Comparison of ENCODE assay signal across 33 mouse cellular contexts in the genomic region with DNA sequence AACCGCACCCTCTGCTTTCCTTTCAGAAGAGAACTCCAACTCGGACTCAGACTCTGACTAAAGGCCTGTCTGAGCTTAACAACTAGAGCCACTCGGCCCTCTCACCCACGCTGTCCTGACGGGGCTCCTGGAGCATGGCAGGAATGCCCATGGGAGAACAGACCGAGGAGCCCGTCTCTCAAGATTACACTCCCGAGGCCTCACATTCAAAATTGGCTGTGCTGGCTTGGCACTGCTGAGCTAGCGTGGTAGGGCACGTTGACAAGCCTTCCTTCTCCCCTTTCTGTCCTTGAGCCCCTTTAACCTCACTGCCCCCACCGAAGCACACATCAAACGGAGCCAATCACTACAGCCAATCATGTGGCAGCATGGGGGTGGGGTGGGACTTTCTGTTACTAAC. TPM values are rescaled to one million over a fixed set of nuclear protein-coding genes. Genes with fewer than 3 reads are reported as not detected.
DNase-seq lines count a peak whose midpoint lies in the region; ATAC-seq and TF ChIP-seq lines count a peak whose summit lies in the region.
"Had no signal": no experiment of that assay in that cellular context is flagged by ENCODE, and none has a peak within 500 bp of the region (broad histone marks: within the 10 kb centered on the region; RNA-seq: fewer than 3 reads in every experiment).

No protein-coding gene starts in this region.

- no peaks in the 10 kb centered on the region for H3K9me3 ChIP-seq in heart, embryonic 12.5 days (replicated peaks)
- no peaks in the 10 kb centered on the region for H3K9me3 ChIP-seq in hindbrain, embryonic 10.5 days
- no peaks in the 10 kb centered on the region for H3K9me3 ChIP-seq in hindbrain, postnatal 0 days (ENCODE audit: low read length)
- no peaks in the 10 kb centered on the region for H3K9me3 ChIP-seq in limb, embryonic 10.5 days (replicated peaks)
- H3K9me3 ChIP-seq: embryonic facial prominence, embryonic 12.5 days; liver, embryonic 13.5 days; midbrain, embryonic 12.5 days had no signal

- no peak for DNase-seq in heart, postnatal 25 days (ENCODE audit: low spot score)
- no peak for DNase-seq in hindbrain, embryonic 10.5 days (ENCODE audit: low spot score)
- no peak for DNase-seq in hindbrain, postnatal 0 days (ENCODE audit: low spot score)
- DNase-seq in adrenal gland, postnatal 25 days: peak; percentile 25
- no peak for DNase-seq in limb, embryonic 10.5 days (ENCODE audit: low spot score)
- DNase-seq in thymus, postnatal 0 days (ENCODE audit: low spot score): no peak
- DNase-seq: cerebellum, adult 2 months; cerebellum, postnatal 25 days; forebrain, postnatal 0 days; gastrocnemius, postnatal 14 days; kidney, adult 9 months; kidney, postnatal 14 days; liver, embryonic 13.5 days; lung, adult 2 months; lung, postnatal 14 days had no signal

- ATAC-seq in heart, embryonic 12.5 days (ENCODE audit: insufficient number of reproducible peaks, low FRiP score): no peak
- no peak for ATAC-seq in hindbrain, postnatal 0 days
- ATAC-seq: forebrain, postnatal 0 days had no signal

- peaks cover 41% of the 10 kb centered on the region for H3K36me3 ChIP-seq in heart, embryonic 12.5 days
- H3K36me3 ChIP-seq in hindbrain, embryonic 10.5 days: peaks cover 43% of the 10 kb centered on the region
- no peaks in the 10 kb centered on the region; the same call in 1 of the 2 replicates for H3K36me3 ChIP-seq in hindbrain, postnatal 0 days (ENCODE audit: insufficient read depth, low read length)
- H3K36me3 ChIP-seq in limb, embryonic 10.5 days: peaks cover 46% of the 10 kb centered on the region
- H3K36me3 ChIP-seq: midbrain, embryonic 12.5 days had no signal

- no peak overlapping the region for H3K27ac ChIP-seq in heart, embryonic 12.5 days (ENCODE audit: poor library complexity, severe bottlenecking)
- H3K27ac ChIP-seq in hindbrain, embryonic 10.5 days: peak overlapping the region; percentile 12; the same call in 1 of the 2 replicates
- H3K27ac ChIP-seq in hindbrain, postnatal 0 days: no peak overlapping the region
- peak overlapping the region; percentile 30; the same call in 1 of the 2 replicates for H3K27ac ChIP-seq in limb, embryonic 10.5 days
- H3K27ac ChIP-seq: embryonic facial prominence, embryonic 12.5 days; hindbrain, embryonic 14.5 days; liver, embryonic 13.5 days; midbrain, embryonic 12.5 days had no signal

- peaks cover 31% of the 10 kb centered on the region for H3K4me1 ChIP-seq in heart, embryonic 12.5 days (replicated peaks)
- H3K4me1 ChIP-seq in hindbrain, embryonic 10.5 days (replicated peaks): peaks cover 18% of the 10 kb centered on the region
- no peaks in the 10 kb centered on the region for H3K4me1 ChIP-seq in hindbrain, postnatal 0 days (ENCODE audit: insufficient read depth, low read length)
- peaks cover 15% of the 10 kb centered on the region for H3K4me1 ChIP-seq in limb, embryonic 10.5 days

- peak overlapping the region; percentile 29; the same call in 1 of the 2 replicates for H3K9ac ChIP-seq in heart, embryonic 12.5 days
- no peak overlapping the region for H3K9ac ChIP-seq in hindbrain, postnatal 0 days (replicated peaks; ENCODE audit: low read length)
- H3K9ac ChIP-seq: embryonic facial prominence, embryonic 12.5 days; forebrain, postnatal 0 days; hindbrain, embryonic 14.5 days; liver, embryonic 13.5 days; midbrain, embryonic 12.5 days had no signal

- no peak for TF ChIP-seq CTCF in hindbrain, postnatal 0 days (IDR thresholded peaks at IDR 0.05; ENCODE audit: low read depth)

- intact Hi-C loops in heart, postnatal 25 days (cut with DNase I): loop anchor here (5.0 to 10.0 kb wide), 2 partner anchors 46 to 202 kb away; no protein-coding TSS in a partner anchor

- 32% methylated on average over 12 of the region's 12 CpGs for WGBS in heart, embryonic 12.5 days
- 58% methylated on average over 12 of the region's 12 CpGs for WGBS in hindbrain, embryonic 10.5 days
- WGBS in hindbrain, postnatal 0 days: 48% methylated on average over 12 of the region's 12 CpGs
- 57% methylated on average over 12 of the region's 12 CpGs for WGBS in limb, embryonic 10.5 days

- H3K4me2 ChIP-seq in heart, embryonic 12.5 days: no peak overlapping the region
- no peak overlapping the region for H3K4me2 ChIP-seq in hindbrain, postnatal 0 days (ENCODE audit: low read depth, low read length)
- H3K4me2 ChIP-seq: embryonic facial prominence, embryonic 12.5 days; hindbrain, embryonic 14.5 days; liver, embryonic 13.5 days; midbrain, embryonic 12.5 days had no signal

- no peaks in the 10 kb centered on the region for H3K27me3 ChIP-seq in heart, embryonic 12.5 days (replicated peaks)
- no peaks in the 10 kb centered on the region for H3K27me3 ChIP-seq in hindbrain, embryonic 10.5 days (ENCODE audit: insufficient read depth, poor library complexity, severe bottlenecking)
- no peaks in the 10 kb centered on the region for H3K27me3 ChIP-seq in hindbrain, postnatal 0 days (ENCODE audit: insufficient read depth, low read length)
- H3K27me3 ChIP-seq in limb, embryonic 10.5 days (ENCODE audit: low read depth, poor library complexity, severe bottlenecking): no peaks in the 10 kb centered on the region
- H3K27me3 ChIP-seq: embryonic facial prominence, embryonic 12.5 days; midbrain, embryonic 12.5 days had no signal

- H3K4me3 ChIP-seq in heart, embryonic 12.5 days: no peak overlapping the region
- H3K4me3 ChIP-seq in hindbrain, embryonic 10.5 days: no peak overlapping the region
- H3K4me3 ChIP-seq in hindbrain, postnatal 0 days (ENCODE audit: low read length): no peak overlapping the region
- no peak overlapping the region for H3K4me3 ChIP-seq in limb, embryonic 10.5 days
- H3K4me3 ChIP-seq: embryonic facial prominence, embryonic 12.5 days; liver, embryonic 13.5 days; midbrain, embryonic 12.5 days had no signal

RNA-seq across cellular contexts. Expression of gene Cmtm3, which starts 7.5 kb away (rescaled TPM):
- 107 and 112 TPM in 2 replicates for polyA plus RNA-seq in heart, embryonic 12.5 days (2016; fragmentation: Nextera tagmentation; extraction: Ambion mirVana)
- 10 to 100 TPM; 14.6 to 19.4 TPM for total RNA-seq in heart, postnatal 25 days (2021)
- polyA plus RNA-seq in hindbrain, embryonic 10.5 days (2016; fragmentation: Nextera tagmentation; extraction: Ambion mirVana): 76.5 and 83.1 TPM in 2 replicates
- 23.1 and 27.2 TPM in 2 replicates for total RNA-seq in hindbrain, postnatal 0 days (2014; rRNA removed)
- 41.9 and 42.6 TPM in 2 replicates for polyA plus RNA-seq in hindbrain, postnatal 0 days (2015; fragmentation: Nextera tagmentation; extraction: Ambion mirVana)
- 73.6 and 85.9 TPM in 2 replicates for total RNA-seq in adrenal gland, postnatal 25 days (2021)
- 63.2 and 65.4 TPM in 2 replicates for polyA plus RNA-seq in limb, embryonic 10.5 days (2016; fragmentation: Nextera tagmentation; extraction: Ambion mirVana)
- polyA plus RNA-seq in thymus, postnatal 0 days (2015; fragmentation: Nextera tagmentation; extraction: Ambion mirVana): 31.5 and 32.3 TPM in 2 replicates

RNA-seq across cellular contexts. Expression of gene Cmtm2b, which starts 24.7 kb away (rescaled TPM):
- not detected in 2 replicates for polyA plus RNA-seq in heart, embryonic 12.5 days (2016; fragmentation: Nextera tagmentation; extraction: Ambion mirVana)
- total RNA-seq in heart, postnatal 25 days (2021): not detected
- polyA plus RNA-seq in hindbrain, embryonic 10.5 days (2016; fragmentation: Nextera tagmentation; extraction: Ambion mirVana): not detected in 2 replicates
- not detected in 2 replicates for total RNA-seq in hindbrain, postnatal 0 days (2014; rRNA removed)
- not detected in 2 replicates for polyA plus RNA-seq in hindbrain, postnatal 0 days (2015; fragmentation: Nextera tagmentation; extraction: Ambion mirVana)
- total RNA-seq in adrenal gland, postnatal 25 days (2021): not detected in 2 replicates
- not detected in 2 replicates for polyA plus RNA-seq in limb, embryonic 10.5 days (2016; fragmentation: Nextera tagmentation; extraction: Ambion mirVana)
- polyA plus RNA-seq in thymus, postnatal 0 days (2015; fragmentation: Nextera tagmentation; extraction: Ambion mirVana): not detected in 2 replicates
- total RNA-seq: forebrain, postnatal 0 days; gastrocnemius, postnatal 14 days; layer of hippocampus, adult 18-20 months; layer of hippocampus, postnatal 14 days; left cerebral cortex, adult 8-10 months; megakaryocyte progenitor cell, adult 5-6 weeks; MEL; monocyte, adult 5-6 weeks; neutrophil, adult 5-6 weeks had no signal
- polyA plus RNA-seq: C2C12; cerebellum, adult 2 months; embryonic facial prominence, embryonic 12.5 days; forebrain, embryonic 11.5 days; forebrain, postnatal 0 days; heart, embryonic 14.5 days; hindbrain, embryonic 14.5 days; intestine, embryonic 14.5 days; limb, embryonic 11.5 days; liver, embryonic 13.5 days; lung, adult 2 months; midbrain, embryonic 12.5 days; small intestine, adult 2 months; stomach, embryonic 16.5 days had no signal

RNA-seq across cellular contexts. Expression of gene Gm11020, which starts 25.3 kb away (rescaled TPM):
- not detected in 2 replicates for polyA plus RNA-seq in heart, embryonic 12.5 days (2016; fragmentation: Nextera tagmentation; extraction: Ambion mirVana)
- not detected for total RNA-seq in heart, postnatal 25 days (2021)
- not detected in 2 replicates for polyA plus RNA-seq in hindbrain, embryonic 10.5 days (2016; fragmentation: Nextera tagmentation; extraction: Ambion mirVana)
- not detected in 2 replicates for total RNA-seq in hindbrain, postnatal 0 days (2014; rRNA removed)
- not detected in 2 replicates for polyA plus RNA-seq in hindbrain, postnatal 0 days (2015; fragmentation: Nextera tagmentation; extraction: Ambion mirVana)
- not detected in 2 replicates for total RNA-seq in adrenal gland, postnatal 25 days (2021)
- polyA plus RNA-seq in limb, embryonic 10.5 days (2016; fragmentation: Nextera tagmentation; extraction: Ambion mirVana): not detected in 2 replicates
- polyA plus RNA-seq in thymus, postnatal 0 days (2015; fragmentation: Nextera tagmentation; extraction: Ambion mirVana): not detected in 2 replicates
- total RNA-seq: forebrain, postnatal 0 days; gastrocnemius, postnatal 14 days; layer of hippocampus, adult 18-20 months; layer of hippocampus, postnatal 14 days; left cerebral cortex, adult 8-10 months; megakaryocyte progenitor cell, adult 5-6 weeks; MEL; monocyte, adult 5-6 weeks; neutrophil, adult 5-6 weeks had no signal
- polyA plus RNA-seq: C2C12; cerebellum, adult 2 months; embryonic facial prominence, embryonic 12.5 days; forebrain, embryonic 11.5 days; forebrain, postnatal 0 days; heart, embryonic 14.5 days; hindbrain, embryonic 14.5 days; intestine, embryonic 14.5 days; limb, embryonic 11.5 days; liver, embryonic 13.5 days; lung, adult 2 months; midbrain, embryonic 12.5 days; small intestine, adult 2 months; stomach, embryonic 16.5 days had no signal

RNA-seq across cellular contexts. Expression of gene Cmtm1, which starts 36.8 kb away (rescaled TPM):
- not detected in 2 replicates for polyA plus RNA-seq in heart, embryonic 12.5 days (2016; fragmentation: Nextera tagmentation; extraction: Ambion mirVana)
- total RNA-seq in heart, postnatal 25 days (2021): not detected
- polyA plus RNA-seq in hindbrain, embryonic 10.5 days (2016; fragmentation: Nextera tagmentation; extraction: Ambion mirVana): not detected in 2 replicates
- not detected in 2 replicates for total RNA-seq in hindbrain, postnatal 0 days (2014; rRNA removed)
- not detected in 2 replicates for polyA plus RNA-seq in hindbrain, postnatal 0 days (2015; fragmentation: Nextera tagmentation; extraction: Ambion mirVana)
- total RNA-seq in adrenal gland, postnatal 25 days (2021): 0.52 and 1.0 TPM in 2 replicates
- not detected in 2 replicates for polyA plus RNA-seq in limb, embryonic 10.5 days (2016; fragmentation: Nextera tagmentation; extraction: Ambion mirVana)
- polyA plus RNA-seq in thymus, postnatal 0 days (2015; fragmentation: Nextera tagmentation; extraction: Ambion mirVana): not detected in 2 replicates
- total RNA-seq: forebrain, postnatal 0 days; gastrocnemius, postnatal 14 days; layer of hippocampus, adult 18-20 months; layer of hippocampus, postnatal 14 days; left cerebral cortex, adult 8-10 months; megakaryocyte progenitor cell, adult 5-6 weeks; MEL; monocyte, adult 5-6 weeks; neutrophil, adult 5-6 weeks had no signal
- polyA plus RNA-seq: C2C12; cerebellum, adult 2 months; embryonic facial prominence, embryonic 12.5 days; forebrain, embryonic 11.5 days; forebrain, postnatal 0 days; heart, embryonic 14.5 days; hindbrain, embryonic 14.5 days; intestine, embryonic 14.5 days; limb, embryonic 11.5 days; liver, embryonic 13.5 days; lung, adult 2 months; midbrain, embryonic 12.5 days; small intestine, adult 2 months; stomach, embryonic 16.5 days had no signal

RNA-seq across cellular contexts. Expression of gene Gm45711, which starts 36.8 kb away (rescaled TPM):
- not detected in 2 replicates for polyA plus RNA-seq in heart, embryonic 12.5 days (2016; fragmentation: Nextera tagmentation; extraction: Ambion mirVana)
- total RNA-seq in heart, postnatal 25 days (2021): not detected
- not detected in 2 replicates for polyA plus RNA-seq in hindbrain, embryonic 10.5 days (2016; fragmentation: Nextera tagmentation; extraction: Ambion mirVana)
- not detected in 2 replicates for total RNA-seq in hindbrain, postnatal 0 days (2014; rRNA removed)
- polyA plus RNA-seq in hindbrain, postnatal 0 days (2015; fragmentation: Nextera tagmentation; extraction: Ambion mirVana): not detected in 2 replicates
- total RNA-seq in adrenal gland, postnatal 25 days (2021): not detected in 2 replicates
- polyA plus RNA-seq in limb, embryonic 10.5 days (2016; fragmentation: Nextera tagmentation; extraction: Ambion mirVana): not detected in 2 replicates
- not detected in 2 replicates for polyA plus RNA-seq in thymus, postnatal 0 days (2015; fragmentation: Nextera tagmentation; extraction: Ambion mirVana)
- total RNA-seq: forebrain, postnatal 0 days; gastrocnemius, postnatal 14 days; layer of hippocampus, adult 18-20 months; layer of hippocampus, postnatal 14 days; left cerebral cortex, adult 8-10 months; megakaryocyte progenitor cell, adult 5-6 weeks; MEL; monocyte, adult 5-6 weeks; neutrophil, adult 5-6 weeks had no signal
- polyA plus RNA-seq: C2C12; cerebellum, adult 2 months; embryonic facial prominence, embryonic 12.5 days; forebrain, embryonic 11.5 days; forebrain, postnatal 0 days; heart, embryonic 14.5 days; hindbrain, embryonic 14.5 days; intestine, embryonic 14.5 days; limb, embryonic 11.5 days; liver, embryonic 13.5 days; lung, adult 2 months; midbrain, embryonic 12.5 days; small intestine, adult 2 months; stomach, embryonic 16.5 days had no signal

Comparison
In these comparisons a context has a peak if more than half of its experiments do, and no peak if none do; other contexts are left out.
1. H3K27ac ChIP-seq: peak in hindbrain, embryonic 10.5 days (single experiment) and limb, embryonic 10.5 days (single experiment); none in heart, embryonic 12.5 days (single experiment) and hindbrain, postnatal 0 days (single experiment).